Mouse (Mus musculus): ENCODE data around the gene Gm5565. TPM values are rescaled to one million over a fixed set of nuclear protein-coding genes. Genes with fewer than 3 reads are reported as not detected.

The Gm5565 gene
- polyA plus RNA-seq (2015; fragmentation: Nextera tagmentation; extraction: Ambion mirVana) = not detected in 2 replicates

DNA sequence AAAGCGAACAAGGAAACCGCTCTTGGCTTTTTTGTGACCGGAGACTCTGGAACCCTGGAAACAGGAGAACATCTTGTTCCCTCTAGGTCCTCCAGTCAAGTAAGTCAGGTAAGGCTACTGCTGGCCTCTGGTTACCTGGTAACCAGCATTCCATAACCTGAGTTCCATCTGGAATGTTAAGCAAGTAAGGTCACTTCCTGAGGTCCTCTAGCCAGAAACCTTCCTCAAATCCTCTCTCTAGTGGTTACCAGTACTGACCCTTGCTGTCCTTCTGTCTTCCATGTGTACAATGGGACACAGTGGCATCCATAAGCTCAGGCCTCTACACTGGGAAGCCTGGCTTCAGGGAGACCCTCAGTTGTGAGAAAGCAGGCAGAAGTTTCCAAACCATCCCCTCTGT is at the start of gene Gm5565:
Gene Gm5565 (minus strand): TSS at position 101 of the 400 bp plus-strand sequence.

DNA sequence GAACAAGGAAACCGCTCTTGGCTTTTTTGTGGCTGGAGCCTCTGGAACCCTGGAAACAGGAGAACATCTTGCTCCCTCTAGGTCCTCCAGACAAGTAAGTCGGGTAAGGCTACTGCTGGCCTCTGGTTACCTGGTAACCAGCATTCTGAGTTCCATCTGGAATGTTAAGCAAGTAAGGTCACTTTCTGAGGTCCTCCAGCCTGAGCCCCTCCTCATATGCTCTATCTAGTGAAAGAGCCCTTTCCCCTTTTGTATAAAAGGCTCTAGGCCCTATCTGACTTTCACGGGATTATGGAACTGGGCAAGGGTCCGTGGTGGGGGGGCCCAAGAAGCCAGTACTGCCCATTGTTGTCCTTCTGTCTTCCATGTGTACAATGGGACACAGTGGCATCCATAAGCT is 24.9 kb upstream of the Gm5565 start, which contains the start of gene 1700001J03Rik:
Gene 1700001J03Rik (minus strand): TSS at position 101 of the 400 bp plus-strand sequence.

DNA sequence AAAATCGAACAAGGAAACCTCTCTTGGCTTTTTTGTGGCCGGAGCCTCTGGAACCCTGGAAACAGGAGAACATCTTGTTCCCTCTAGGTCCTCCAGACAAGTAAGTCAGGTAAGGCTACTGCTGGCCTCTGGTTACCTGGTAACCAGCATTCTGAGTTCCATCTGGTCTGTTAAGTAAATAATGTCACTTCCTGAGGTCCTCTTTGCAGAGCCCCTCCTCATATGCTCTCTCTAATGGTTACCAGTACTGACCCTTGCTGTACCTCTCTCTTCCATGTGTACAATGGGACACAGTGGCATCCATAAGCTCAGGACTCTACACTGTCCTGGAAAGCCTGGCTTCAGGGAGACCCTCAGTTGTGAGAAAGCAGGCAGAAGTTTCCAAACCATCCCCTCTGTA is 10.3 kb upstream of the Gm5565 start, which contains the start of gene Gm6309:
Gene Gm6309 (minus strand): TSS at position 101 of the 400 bp plus-strand sequence.

Other genes with a start within 250 kb of the Gm5565 start
- gene Cyp3a25, start 150.9 kb downstream of the Gm5565 start, polyA plus RNA-seq (2015; fragmentation: Nextera tagmentation; extraction: Ambion mirVana) = 8.2 and 12.2 TPM in 2 replicates
- gene Cyp3a59, start 81.3 kb downstream of the Gm5565 start, polyA plus RNA-seq (2015; fragmentation: Nextera tagmentation; extraction: Ambion mirVana) = 0.51 and 0.79 TPM in 2 replicates
- gene Gm6309, start 10.2 kb upstream of the Gm5565 start, polyA plus RNA-seq (2015; fragmentation: Nextera tagmentation; extraction: Ambion mirVana) = not detected in 2 replicates
- gene 1700001J03Rik, start 24.8 kb upstream of the Gm5565 start, polyA plus RNA-seq (2015; fragmentation: Nextera tagmentation; extraction: Ambion mirVana) = not detected in 2 replicates
- 28.7 and 47.3 TPM in 2 replicates for gene Rnf6, start 61.0 kb upstream of the Gm5565 start, polyA plus RNA-seq (2015; fragmentation: Nextera tagmentation; extraction: Ambion mirVana)
- gene Cdk8, start 70.7 kb upstream of the Gm5565 start, polyA plus RNA-seq (2015; fragmentation: Nextera tagmentation; extraction: Ambion mirVana) = 13.2 and 26.5 TPM in 2 replicates
- 4.0 and 4.9 TPM in 2 replicates for gene Wasf3, start 224.4 kb upstream of the Gm5565 start, polyA plus RNA-seq (2015; fragmentation: Nextera tagmentation; extraction: Ambion mirVana)

All from adrenal gland, postnatal 0 days (tissue).